Mouse (Mus musculus) cerebellum, postnatal 25 days (tissue): ENCODE results near the gene Aunip.

Source experiments
- DNase-seq, 2 experiments: peaks; one replicate each; pipeline ENCODE4 v3.0.0; 2021; ENCODE audit warnings: mixed read lengths in 2 of 2

Gene Aunip

DNA sequence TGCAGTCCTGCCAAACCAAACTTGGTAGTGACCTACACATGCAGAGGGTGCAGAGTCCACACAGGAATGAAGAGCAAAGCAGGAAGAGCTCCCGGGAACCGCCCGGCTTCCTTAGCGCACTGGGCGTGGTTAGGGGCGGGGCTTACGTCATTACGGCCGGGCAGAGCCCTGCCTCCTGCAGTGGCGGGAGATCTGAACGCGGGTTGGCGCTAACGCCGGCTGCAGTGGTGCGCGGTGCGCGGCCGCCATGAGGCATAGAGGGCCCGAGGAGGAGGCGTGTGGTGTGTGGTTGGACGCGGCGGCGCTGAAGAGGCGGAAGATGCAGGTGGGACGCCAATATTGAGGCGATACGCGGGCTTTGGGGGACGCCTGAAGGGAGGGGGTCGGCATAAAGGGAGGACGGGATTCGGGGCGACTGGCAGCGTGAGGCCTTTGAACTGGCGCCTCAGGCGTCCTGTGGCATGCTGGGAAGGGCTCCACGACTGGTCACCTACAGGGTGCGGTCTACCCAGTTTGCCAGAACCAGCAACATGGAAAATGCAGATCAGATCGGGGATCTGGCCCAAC lies at the start of gene Aunip:
Aunip (plus strand) TSS at position 155 of the 567 bp plus-strand sequence.
- peak; percentile 85 to 96 for DNase-seq

GRCm38 (mm10) chr4:134461252-134461651 lies 49.5 kb upstream of the Aunip start:
- DNase-seq: no peak

DNA sequence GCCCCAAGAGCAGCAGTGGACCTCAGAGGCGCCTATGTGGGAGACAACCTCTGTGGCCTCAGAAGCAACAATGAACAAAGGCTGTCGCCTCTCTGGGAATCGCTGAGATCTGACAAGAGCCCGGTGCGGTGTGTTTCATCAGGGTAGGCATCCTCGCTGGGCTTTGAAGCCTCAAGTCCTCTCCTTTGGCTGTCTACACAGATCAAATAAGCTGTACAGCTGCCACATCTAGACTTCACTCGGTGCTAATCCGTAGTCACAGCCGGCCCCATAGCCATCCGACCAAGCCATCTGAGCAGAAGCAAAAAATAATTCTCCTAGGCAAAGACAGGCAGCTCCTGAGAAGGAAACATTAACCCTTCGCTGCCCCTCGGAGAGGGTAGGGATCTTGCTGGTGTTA lies 45.0 kb upstream of the Aunip start:
- no peak for DNase-seq

- DNase-seq: no peak
Measured at GRCm38 (mm10) chr4:134466381-134467262, 44.2 kb upstream of the Aunip start.

GRCm38 (mm10) chr4:134467435-134468214 lies 43.2 kb upstream of the Aunip start:
- peak; percentile 55 to 66 for DNase-seq

- peak; percentile 95 to 97 for DNase-seq
Measured at GRCm38 (mm10) chr4:134468215-134468575, 42.6 kb upstream of the Aunip start, which contains the start of gene Stmn1. Gene Stmn1 (plus strand): TSS chr4:134468320.

GRCm38 (mm10) chr4:134468578-134469266 lies 42.1 kb upstream of the Aunip start:
- DNase-seq: peak; percentile 98 to 99

- no peak for DNase-seq
Measured at GRCm38 (mm10) chr4:134469341-134469796, 41.4 kb upstream of the Aunip start.

DNA sequence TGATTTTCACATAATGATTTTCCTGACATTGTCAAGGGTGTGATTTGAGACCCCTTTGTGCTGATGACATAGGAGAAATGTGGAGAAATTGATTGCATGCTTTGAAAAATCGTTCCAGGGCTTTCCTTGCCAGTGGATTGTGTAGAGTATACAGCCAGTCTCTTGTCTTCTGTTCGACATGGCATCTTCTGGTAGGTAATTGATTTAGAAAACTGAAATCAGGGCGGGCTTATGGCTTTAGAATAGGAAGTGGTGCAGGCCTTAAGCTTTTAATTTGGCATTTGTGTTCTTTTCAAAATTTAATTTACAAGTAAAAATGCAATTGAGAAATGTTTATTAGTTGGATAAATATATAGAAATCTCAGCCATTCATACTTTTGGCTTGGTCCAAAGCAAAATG lies 40.8 kb upstream of the Aunip start:
- DNase-seq: no peak

- no peak for DNase-seq
Measured at GRCm38 (mm10) chr4:134471469-134471868, 39.3 kb upstream of the Aunip start.

DNA sequence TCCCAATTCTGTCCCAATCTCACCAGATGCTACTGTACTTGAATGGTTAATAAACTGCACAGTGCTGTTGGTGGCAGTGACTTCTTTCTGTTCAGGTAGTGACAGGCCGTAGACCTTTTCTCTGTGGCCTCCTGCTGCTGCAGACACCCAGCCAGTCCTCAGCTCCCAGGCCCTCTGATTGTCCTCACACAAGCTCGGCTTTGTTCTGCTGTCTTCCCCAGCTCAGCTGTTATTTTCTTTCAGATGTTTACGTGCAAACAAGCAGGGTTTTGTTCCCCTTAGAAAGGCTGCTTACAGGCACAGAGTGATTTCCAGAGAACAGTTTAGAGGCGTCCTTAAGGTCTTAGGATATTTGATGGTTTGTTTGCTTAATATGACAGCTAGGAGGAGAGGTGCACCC lies 37.0 kb upstream of the Aunip start:
- DNase-seq: no peak

GRCm38 (mm10) chr4:134474240-134474639 lies 36.6 kb upstream of the Aunip start:
- DNase-seq: no peak

GRCm38 (mm10) chr4:134476899-134477298 lies 33.9 kb upstream of the Aunip start:
- DNase-seq: peak; percentile 63 to 70

DNA sequence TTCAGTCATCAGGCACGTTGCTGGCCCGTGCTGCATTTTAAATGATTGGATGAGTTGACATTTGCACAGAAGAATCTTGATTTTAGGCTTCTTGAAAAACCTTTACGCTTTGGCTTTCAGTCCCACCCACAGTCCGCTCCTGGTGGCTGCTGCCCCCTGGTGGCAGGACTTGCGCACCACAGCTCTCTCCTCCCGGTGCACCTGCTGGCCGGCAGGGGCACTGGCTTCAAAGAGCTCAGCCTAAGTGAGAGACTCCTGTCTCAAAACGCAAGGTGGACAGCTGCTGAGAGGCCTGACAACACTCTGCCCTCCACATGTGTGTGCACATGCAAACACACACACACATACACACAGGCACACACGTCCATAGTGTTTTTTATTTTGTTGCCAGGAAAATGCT lies 32.8 kb upstream of the Aunip start:
- peak; percentile 98 for DNase-seq

GRCm38 (mm10) chr4:134479839-134480238 lies 31.0 kb upstream of the Aunip start:
- no peak for DNase-seq

- DNase-seq: peak; percentile 77 to 87
Measured at GRCm38 (mm10) chr4:134480864-134481263, 29.9 kb upstream of the Aunip start.

DNA sequence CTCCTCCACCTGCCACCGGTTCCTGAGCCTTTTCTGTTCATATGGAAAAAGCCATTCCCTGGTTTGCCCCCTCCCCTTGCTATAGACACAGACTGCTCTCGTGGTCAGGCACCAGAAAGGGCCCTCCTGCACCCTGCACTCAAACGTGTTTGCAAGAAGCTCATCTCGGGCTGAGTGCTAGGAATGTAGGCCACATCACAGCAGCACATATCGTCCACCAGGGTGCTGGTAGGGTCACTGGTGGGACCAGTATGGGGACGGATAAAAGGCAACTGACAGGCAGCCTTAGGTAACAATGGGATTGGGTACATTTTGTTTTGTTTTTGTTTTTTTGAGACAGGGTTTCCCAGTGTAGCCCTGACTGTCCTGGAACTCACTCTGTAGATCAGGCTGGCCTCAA lies 29.5 kb upstream of the Aunip start:
- DNase-seq: no peak

GRCm38 (mm10) chr4:134482442-134482841 lies 28.4 kb upstream of the Aunip start:
- DNase-seq: peak in 1 of 2 experiments; percentile 50

GRCm38 (mm10) chr4:134483078-134483688 lies 27.6 kb upstream of the Aunip start:
- DNase-seq: peak in 1 of 2 experiments; percentile 55

DNA sequence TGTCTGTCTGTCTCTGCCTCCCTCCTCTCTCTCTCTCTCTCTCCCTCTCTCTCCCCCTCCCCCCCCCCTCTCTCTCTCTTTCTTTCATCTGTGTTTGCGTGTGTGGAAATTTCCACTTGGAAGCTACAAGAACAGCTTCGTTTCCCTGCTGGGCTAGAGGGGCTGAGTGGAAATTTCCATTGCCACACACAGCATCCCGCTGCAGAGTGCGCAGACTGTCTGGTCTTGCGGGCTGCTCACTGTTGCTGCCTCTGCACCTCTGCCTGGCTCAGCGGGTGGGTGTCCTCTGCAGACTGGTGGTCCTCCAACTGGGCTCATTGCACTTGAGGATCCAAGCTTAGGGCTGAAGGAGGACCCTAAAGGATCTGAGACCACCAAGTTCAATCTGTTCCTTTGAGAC lies 27.1 kb upstream of the Aunip start:
- DNase-seq: peak; percentile 89 to 90

GRCm38 (mm10) chr4:134484231-134484630 lies 26.6 kb upstream of the Aunip start:
- peak; percentile 55 to 67 for DNase-seq
